Mouse (Mus musculus) effector memory CD4-positive, alpha-beta T cell, adult 7 months (primary cell): Measurements from ENCODE around the gene Ap2a2. TPM values are rescaled to one million over a fixed set of nuclear protein-coding genes. Genes with fewer than 3 reads are reported as not detected.

Experiments used
- polyA plus RNA-seq: library from polyadenylated mRNA; unstranded; fragments of 100-300 nt; shearing (Covaris generic); gene quantifications from one replicate; pipeline ENCODE4 v1.2.1, GENCODE M21; 2017

Ap2a2 gene
- 50.4 TPM for polyA plus RNA-seq

DNA sequence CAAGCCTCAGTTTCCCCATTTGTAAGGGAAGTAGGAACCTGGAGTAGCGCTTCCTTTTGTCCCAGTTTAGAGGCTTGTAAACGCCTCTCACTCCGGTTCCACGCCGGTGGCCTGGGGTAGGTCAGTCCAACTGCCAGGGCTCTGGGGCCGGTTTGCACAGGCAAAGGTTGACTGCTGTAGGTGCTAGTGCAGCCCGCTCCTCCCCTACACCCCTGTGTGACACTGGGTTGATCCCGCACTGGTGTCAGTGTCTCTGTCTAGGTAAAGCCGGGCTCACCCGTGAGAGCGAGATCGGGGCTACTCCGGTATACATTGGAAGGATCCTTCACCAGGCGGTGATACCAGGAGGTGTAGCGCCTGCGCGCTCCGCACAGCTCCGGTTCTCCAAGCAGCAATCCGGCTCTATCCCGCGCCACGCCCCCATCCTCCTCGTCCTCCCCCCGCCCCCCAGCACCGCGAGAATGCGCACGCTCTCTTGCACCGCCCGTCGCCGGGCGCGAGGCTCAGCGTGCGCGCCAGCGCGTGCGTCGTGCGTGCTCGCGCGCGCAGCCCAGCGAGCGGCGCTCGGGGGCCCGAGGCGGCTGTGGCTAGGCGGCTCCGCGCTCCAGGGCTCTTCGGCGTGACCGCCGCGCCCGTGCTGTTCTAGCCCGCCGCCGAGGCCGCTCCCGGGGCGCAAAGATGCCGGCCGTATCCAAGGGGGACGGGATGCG lies at the start of gene Ap2a2:
Gene Ap2a2 (plus strand): TSS at position 492 of the 710 bp plus-strand sequence.

DNA sequence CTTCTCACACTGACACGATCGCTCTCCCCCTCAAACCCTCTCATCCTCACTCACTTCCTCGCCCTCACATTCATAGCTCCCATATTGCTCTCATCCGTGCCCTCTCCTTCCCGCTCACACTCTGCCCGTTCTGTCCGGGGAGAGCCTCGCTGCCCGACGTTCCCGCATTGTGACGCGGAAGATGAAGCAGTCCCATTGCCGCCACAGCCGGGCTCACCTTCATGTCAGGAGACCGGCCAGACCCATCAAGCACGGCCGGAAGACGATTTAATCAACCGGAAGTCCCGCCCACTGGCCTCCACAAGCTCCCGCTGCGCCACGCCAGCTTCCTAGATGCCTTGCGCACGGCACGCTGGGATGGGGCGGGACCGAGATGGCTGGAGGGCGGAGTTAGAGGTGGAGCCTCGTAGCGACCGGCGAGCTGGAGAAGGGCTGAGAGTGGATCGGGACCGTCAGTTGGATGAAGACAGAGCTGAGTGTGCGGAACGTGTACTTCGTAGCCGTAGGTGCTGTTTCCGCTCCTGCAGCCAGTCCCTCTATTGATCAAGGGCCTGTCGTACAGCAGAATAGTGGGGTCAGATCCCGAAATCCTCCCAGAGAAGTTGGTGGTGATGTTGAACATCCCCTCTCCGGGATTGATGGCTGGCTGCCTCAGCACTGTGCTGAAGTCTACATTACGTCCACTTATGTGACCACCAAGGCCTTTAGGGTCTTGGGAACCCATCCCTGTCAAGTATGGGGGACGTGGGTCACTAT lies 22.2 kb upstream of the Ap2a2 start, which contains the start of gene Chid1:
Gene Chid1 (minus strand): TSS at position 302 of the 756 bp plus-strand sequence.

Other genes starting within 250 kb of the Ap2a2 start
- 53.6 TPM for gene Deaf1, start 234.5 kb upstream of the Ap2a2 start, polyA plus RNA-seq
- 23.2 TPM for gene Tmem80, start 234.4 kb upstream of the Ap2a2 start, polyA plus RNA-seq
- gene Eps8l2, start 223.3 kb upstream of the Ap2a2 start, polyA plus RNA-seq, result 0.23 TPM
- 201 TPM for gene Taldo1, start 170.0 kb upstream of the Ap2a2 start, polyA plus RNA-seq
- gene Gatd1, start 148.0 kb upstream of the Ap2a2 start, polyA plus RNA-seq, result 23.2 TPM
- gene Cend1, start 132.7 kb upstream of the Ap2a2 start, polyA plus RNA-seq, result not detected
- 51.0 TPM for gene Slc25a22, start 124.3 kb upstream of the Ap2a2 start, polyA plus RNA-seq
- 4.1 TPM for gene Pidd1, start 118.1 kb upstream of the Ap2a2 start, polyA plus RNA-seq
- gene Rplp2, start 114.8 kb upstream of the Ap2a2 start, polyA plus RNA-seq, result 1,870 TPM
- 167 TPM for gene Pnpla2, start 107.0 kb upstream of the Ap2a2 start, polyA plus RNA-seq
- not detected for gene Cracr2b, start 101.1 kb upstream of the Ap2a2 start, polyA plus RNA-seq
- 3.2 TPM for gene Cd151, start 94.8 kb upstream of the Ap2a2 start, polyA plus RNA-seq
- gene Polr2l, start 87.0 kb upstream of the Ap2a2 start, polyA plus RNA-seq, result 24.2 TPM
- 0.55 TPM for gene Tspan4, start 86.9 kb upstream of the Ap2a2 start, polyA plus RNA-seq
- gene Chid1, start 22.3 kb upstream of the Ap2a2 start, polyA plus RNA-seq, result 16.0 TPM
- gene Muc6, start 93.1 kb downstream of the Ap2a2 start, polyA plus RNA-seq, result 0.07 TPM
- 1.7 TPM for gene Muc2, start 128.2 kb downstream of the Ap2a2 start, polyA plus RNA-seq
- not detected for gene Muc5ac, start 226.8 kb downstream of the Ap2a2 start, polyA plus RNA-seq